Mouse (Mus musculus) hindbrain, embryonic 10.5 days (tissue): Measurements from ENCODE around the gene Phlda2. TPM values are rescaled to one million over a fixed set of nuclear protein-coding genes. Genes with fewer than 3 reads are reported as not detected.
A peak's percentile ranks its signal among the peaks of the same experiment; 100 is the strongest.

Source experiments
- DNase-seq: peaks from one replicate; pipeline ENCODE4 v3.0.0-alpha.2; 2017; ENCODE audit warnings: low spot score
- H3K27ac ChIP-seq: fragments of 300-500 bp; sonication (generic); 2 replicates; pipeline ENCODE4 v1.5.1; 2016; ENCODE audit warnings: mild to moderate bottlenecking, moderate library complexity
- H3K27me3 ChIP-seq: fragments of 300-500 bp; sonication (generic); 2 replicates; pipeline ENCODE4 v1.6.1; 2016; ENCODE audit warnings: mild to moderate bottlenecking; ENCODE audit not compliant: poor library complexity, insufficient read depth, severe bottlenecking
- H3K36me3 ChIP-seq: fragments of 300-500 bp; sonication (generic); 2 replicates; pipeline ENCODE4 v1.6.1; 2016; ENCODE audit warnings: mild to moderate bottlenecking, moderate library complexity
- H3K4me1 ChIP-seq: fragments of 300-500 bp; sonication (generic); replicated peaks from 2 replicates; pipeline ENCODE4 v1.6.1; 2016; ENCODE audit warnings: mild to moderate bottlenecking
- H3K4me3 ChIP-seq: fragments of 300-500 bp; sonication (generic); 2 replicates; pipeline ENCODE4 v1.5.1; 2016; ENCODE audit warnings: mild to moderate bottlenecking, moderate library complexity
- H3K9me3 ChIP-seq: fragments of 300-500 bp; sonication (generic); 2 replicates; pipeline ENCODE4 v1.6.1; 2016; ENCODE audit warnings: mild to moderate bottlenecking, moderate library complexity
- WGBS: fragments of 180-500 bp; shearing (Covaris S2); methylation state at CpG from one replicate; pipeline ENCODE4 v1.1.7; 2016; 5-methylcytosine and 5-hydroxymethylcytosine counted together
- polyA plus RNA-seq: library from polyadenylated mRNA; unstranded; fragments of >200 nt; fragmentation: Nextera tagmentation; extraction: Ambion mirVana; gene quantifications from 2 replicates; pipeline ENCODE4 v1.2.1, GENCODE M21; 2016

Phlda2 gene
- polyA plus RNA-seq, 1 experiment from 2014 or later, result 0.92 TPM

DNA sequence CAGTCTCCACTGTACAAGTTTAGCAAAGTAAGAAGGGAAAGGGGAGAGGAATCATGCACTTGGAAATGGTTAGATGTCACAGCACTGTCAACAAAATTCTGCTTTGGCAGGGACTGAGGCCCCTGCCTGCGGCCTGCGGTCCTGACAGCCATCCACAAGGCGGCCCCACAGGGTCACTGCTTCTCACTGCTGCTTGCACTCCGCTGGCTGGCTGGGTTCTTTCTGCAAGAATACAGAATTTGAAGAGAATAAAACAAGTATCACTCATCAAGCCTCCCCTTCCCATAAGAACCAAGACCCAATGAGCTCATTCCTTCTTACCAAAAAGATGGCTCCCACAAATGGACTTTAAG, 11.4 kb upstream of the Phlda2 start:
- DNase-seq, result no peak
- Histone ChIP-seq H3K9me3 (no peaks in the 10 kb centered on the region), H3K27me3 (no peaks in the 10 kb centered on the region), H3K4me1 (no peaks in the 10 kb centered on the region), H3K4me3 (no peak overlapping the region), H3K36me3 (peaks cover 81% of the 10 kb centered on the region), H3K27ac (no peak overlapping the region)
- 96% methylated on average over 4 of the region's 4 CpGs for WGBS

DNA sequence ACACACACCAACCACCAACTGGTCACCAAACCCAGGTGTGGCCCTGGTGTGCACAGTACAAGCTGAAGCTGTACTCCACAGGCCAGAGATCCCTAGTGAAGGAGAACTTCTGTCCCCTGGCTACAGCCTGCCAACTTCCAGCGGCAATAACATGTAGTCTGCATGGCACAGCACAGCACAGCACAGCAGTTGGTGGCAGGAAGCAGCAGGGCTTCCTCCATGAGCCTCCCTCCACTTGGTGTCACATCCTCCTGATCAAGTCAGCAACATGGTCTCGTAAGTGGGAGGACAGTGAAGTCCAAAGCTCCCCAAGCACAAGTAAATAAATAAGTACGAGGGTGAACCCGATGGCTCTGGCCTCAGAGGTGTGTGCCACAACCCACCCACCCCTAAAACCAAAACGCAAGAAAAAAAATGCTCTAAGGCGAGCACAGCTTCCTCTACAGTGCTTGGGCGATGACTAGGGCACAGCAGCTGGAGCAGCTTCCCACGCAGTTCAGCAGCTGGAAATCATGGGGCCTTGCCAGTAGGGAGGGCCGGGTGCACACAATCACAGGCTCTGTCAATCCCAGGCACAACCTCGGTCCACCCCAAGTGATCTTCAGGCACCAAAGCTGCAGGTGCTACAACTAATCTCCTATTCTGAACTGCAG, 10.9 kb upstream of the Phlda2 start:
- Histone ChIP-seq H3K27me3 (no peaks in the 10 kb centered on the region), H3K27ac (no peak overlapping the region), H3K9me3 (no peaks in the 10 kb centered on the region), H3K4me3 (no peak overlapping the region), H3K4me1 (no peaks in the 10 kb centered on the region), H3K36me3 (peaks cover 76% of the 10 kb centered on the region)
- 91% methylated on average over 10 of the region's 10 CpGs for WGBS
- no peak for DNase-seq

DNA sequence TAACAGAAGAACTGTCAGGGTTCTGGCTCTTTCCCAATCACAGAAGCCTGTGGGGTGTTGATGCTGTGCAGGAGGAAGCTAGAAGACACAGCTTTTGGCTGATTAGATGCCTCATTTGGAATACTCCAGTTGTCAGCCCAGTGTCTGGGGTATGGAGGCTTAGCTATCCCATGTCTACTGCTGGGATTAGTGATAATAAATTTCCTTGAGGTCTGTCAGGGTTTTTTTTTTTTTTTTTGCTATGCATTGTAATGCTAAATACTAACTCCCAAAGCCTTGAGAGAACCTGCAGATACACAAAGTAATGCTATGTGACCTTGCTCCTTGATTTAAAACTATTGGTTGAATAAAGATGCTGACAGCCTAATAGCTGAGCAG, 8.4 kb upstream of the Phlda2 start:
- Histone ChIP-seq H3K4me3 (no peak overlapping the region), H3K4me1 (no peaks in the 10 kb centered on the region), H3K27me3 (no peaks in the 10 kb centered on the region), H3K36me3 (peaks cover 51% of the 10 kb centered on the region), H3K9me3 (no peaks in the 10 kb centered on the region), H3K27ac (no peak overlapping the region)
- DNase-seq, result no peak

DNA sequence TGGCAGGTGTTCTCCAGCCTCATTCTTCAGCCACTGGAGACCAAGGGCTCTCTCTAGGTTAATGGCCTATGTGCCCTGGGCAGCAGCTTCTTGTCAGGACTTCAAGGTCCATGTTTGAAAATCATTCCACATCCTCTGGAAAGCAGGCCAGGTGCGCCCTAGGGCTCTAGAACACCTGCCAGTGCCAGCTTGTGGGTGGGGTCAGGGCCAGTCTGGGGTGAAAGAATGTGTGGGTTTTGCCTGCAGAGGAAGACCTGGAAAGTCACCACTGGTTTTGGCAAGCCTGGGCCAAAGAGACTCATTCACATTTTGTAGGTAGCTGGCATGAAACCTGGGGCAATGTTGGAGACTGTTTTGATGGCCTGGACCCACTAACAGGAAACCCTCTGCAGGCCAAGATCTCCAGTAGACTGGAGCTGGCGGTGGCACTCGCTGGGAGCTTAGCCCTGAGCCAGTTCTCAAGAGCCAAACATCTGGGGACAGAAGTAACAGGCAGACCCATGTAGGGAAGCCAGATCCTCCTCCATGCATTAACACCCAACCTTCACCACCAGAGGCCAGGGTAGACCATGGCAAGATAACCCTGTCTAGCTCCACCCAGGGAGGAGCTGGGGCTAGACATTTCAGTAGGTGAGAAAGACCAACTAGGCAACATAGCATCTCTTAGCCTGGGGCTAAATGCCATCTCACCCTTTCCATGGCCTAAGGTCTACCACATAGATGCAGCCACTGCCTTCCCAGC, 7.8 kb upstream of the Phlda2 start:
- no peak for DNase-seq
- Histone ChIP-seq H3K4me1 (no peaks in the 10 kb centered on the region), H3K36me3 (peaks cover 45% of the 10 kb centered on the region), H3K9me3 (no peaks in the 10 kb centered on the region), H3K4me3 (no peak overlapping the region), H3K27ac (no peak overlapping the region), H3K27me3 (0 out of 2 replicates have a peak, but pooled peaks cover 2% of the 10 kb centered on the region)
- WGBS, result 90% methylated on average over 3 of the region's 3 CpGs

GRCm38 (mm10) chr7:143509566-143509965, 6.6 kb upstream of the Phlda2 start:
- no peaks in the 10 kb centered on the region for H3K4me1 ChIP-seq
- H3K36me3 ChIP-seq, result peaks cover 33% of the 10 kb centered on the region
- 74% methylated on average over 1 of the region's 1 CpGs for WGBS
- H3K27ac ChIP-seq, result no peak overlapping the region
- no peaks in the 10 kb centered on the region for H3K9me3 ChIP-seq
- no peak overlapping the region for H3K4me3 ChIP-seq
- H3K27me3 ChIP-seq, result peaks cover 10% of the 10 kb centered on the region
- no peak for DNase-seq

DNA sequence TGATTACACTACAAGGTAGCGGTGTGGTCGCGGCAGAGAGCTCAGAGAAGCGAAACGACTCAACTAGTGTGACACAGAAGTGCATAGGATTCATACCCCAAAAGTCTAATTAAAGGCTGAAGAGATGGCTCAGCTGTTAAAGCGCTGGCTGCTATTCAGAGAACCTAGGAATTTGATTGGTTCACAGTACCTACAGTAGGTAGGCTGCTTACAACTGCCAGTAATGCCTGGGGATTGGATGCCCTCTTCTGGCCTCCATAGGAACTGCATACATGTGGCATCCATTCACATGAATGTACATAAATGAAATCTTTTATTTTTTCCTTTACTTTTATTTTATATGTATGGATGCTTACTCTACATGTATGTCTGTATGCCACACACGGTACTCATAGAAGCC, 3.7 kb upstream of the Phlda2 start:
- no peaks in the 10 kb centered on the region for H3K9me3 ChIP-seq
- no peak overlapping the region for H3K4me3 ChIP-seq
- peaks cover 13% of the 10 kb centered on the region for H3K4me1 ChIP-seq
- 0 out of 2 replicates have a peak, but pooled peaks cover 5% of the 10 kb centered on the region for H3K36me3 ChIP-seq
- WGBS, result 31% methylated on average over 7 of the region's 7 CpGs
- DNase-seq, result peak; percentile 60
- no peak overlapping the region for H3K27ac ChIP-seq
- peaks cover 39% of the 10 kb centered on the region for H3K27me3 ChIP-seq

- no peak for DNase-seq
- Histone ChIP-seq H3K36me3 (0 out of 2 replicates have a peak, but pooled peaks cover 5% of the 10 kb centered on the region), H3K4me1 (peaks cover 16% of the 10 kb centered on the region), H3K4me3 (no peak overlapping the region), H3K27ac (no peak overlapping the region), H3K27me3 (peaks cover 43% of the 10 kb centered on the region), H3K9me3 (no peaks in the 10 kb centered on the region)
- WGBS, result 69% methylated on average over 7 of the region's 7 CpGs
Observed at GRCm38 (mm10) chr7:143506271-143506670, 3.3 kb upstream of the Phlda2 start.

DNA sequence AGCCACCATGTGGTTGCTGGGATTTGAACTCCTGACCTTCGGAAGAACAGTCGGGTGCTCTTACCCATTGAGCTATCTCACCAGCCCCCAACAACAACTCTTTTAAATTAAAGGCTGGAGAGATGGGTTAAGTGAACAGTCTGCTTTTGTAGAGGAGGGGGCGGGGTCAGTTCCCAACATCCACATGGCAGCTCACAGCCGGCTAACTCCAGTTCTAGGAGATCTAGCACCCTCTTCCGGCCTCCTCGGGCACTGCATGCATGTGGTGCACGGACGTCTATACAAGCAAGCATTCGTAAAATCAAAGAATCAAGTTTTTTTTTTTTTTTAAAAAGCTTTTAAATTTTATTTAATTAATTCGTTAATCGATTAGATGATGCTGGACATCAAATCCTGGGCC, 2.9 kb upstream of the Phlda2 start:
- Histone ChIP-seq H3K9me3 (no peaks in the 10 kb centered on the region), H3K36me3 (0 out of 2 replicates have a peak, but pooled peaks cover 5% of the 10 kb centered on the region), H3K4me3 (no peak overlapping the region), H3K27ac (no peak overlapping the region), H3K4me1 (peaks cover 18% of the 10 kb centered on the region), H3K27me3 (peaks cover 47% of the 10 kb centered on the region)
- peak; percentile 71 for DNase-seq
- 25% methylated on average over 11 of the region's 11 CpGs for WGBS

- Histone ChIP-seq H3K27me3 (peaks cover 51% of the 10 kb centered on the region), H3K9me3 (no peaks in the 10 kb centered on the region), H3K36me3 (0 out of 2 replicates have a peak, but pooled peaks cover 5% of the 10 kb centered on the region), H3K4me3 (no peak overlapping the region), H3K4me1 (peaks cover 19% of the 10 kb centered on the region), H3K27ac (no peak overlapping the region)
- no peak for DNase-seq
- WGBS, result 91% methylated on average over 2 of the region's 2 CpGs
Observed at GRCm38 (mm10) chr7:143505411-143505810, 2.5 kb upstream of the Phlda2 start.

GRCm38 (mm10) chr7:143503926-143504325, 976 bp upstream of the Phlda2 start:
- 89% methylated on average over 6 of the region's 6 CpGs for WGBS
- DNase-seq, result no peak
- H3K9me3 ChIP-seq, result no peaks in the 10 kb centered on the region
- H3K27ac ChIP-seq, result no peak overlapping the region
- peaks cover 19% of the 10 kb centered on the region for H3K4me1 ChIP-seq
- H3K4me3 ChIP-seq, result no peak overlapping the region
- peaks cover 66% of the 10 kb centered on the region for H3K27me3 ChIP-seq
- no peaks in the 10 kb centered on the region for H3K36me3 ChIP-seq

DNA sequence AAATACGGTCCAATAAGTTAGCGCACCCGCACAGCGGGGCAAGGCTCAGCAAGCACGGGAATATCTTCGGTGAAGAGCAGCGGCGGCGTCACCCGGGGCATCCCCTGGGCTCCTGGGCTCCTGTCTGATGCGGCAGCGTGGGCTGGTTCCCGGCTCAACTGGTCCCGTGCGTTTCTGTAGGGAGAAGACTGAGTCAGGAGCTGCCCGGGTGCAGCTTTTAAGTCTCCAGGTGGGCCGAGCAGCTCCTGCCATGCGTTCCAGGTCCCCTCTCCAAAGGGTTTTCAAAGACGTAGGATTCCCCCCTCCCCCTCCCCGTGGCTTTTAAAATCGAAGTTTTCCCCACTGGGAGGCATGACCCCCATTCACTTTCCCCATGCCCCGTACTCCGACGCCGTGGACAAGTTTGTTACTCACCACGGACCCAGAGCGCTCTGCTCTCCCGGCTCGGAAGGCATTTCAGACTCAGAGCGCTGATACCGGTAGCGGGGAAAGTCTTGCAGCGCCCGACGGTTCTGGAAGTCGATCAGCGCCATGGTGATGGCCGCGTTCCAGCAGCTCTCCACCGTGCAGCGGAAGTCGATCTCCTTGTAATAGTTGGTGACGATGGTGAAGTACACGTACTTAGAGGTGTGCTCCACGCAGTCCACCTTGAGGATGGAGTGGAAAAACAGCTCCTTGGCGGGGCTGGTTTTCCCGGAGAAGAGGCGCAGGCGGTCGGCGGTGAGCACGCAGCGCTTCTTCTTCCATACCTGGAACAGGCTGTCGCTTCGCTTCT, 1.1 kb downstream of the Phlda2 start:
- peaks cover 19% of the 10 kb centered on the region for H3K4me1 ChIP-seq
- H3K27me3 ChIP-seq, result peaks cover 75% of the 10 kb centered on the region
- H3K27ac ChIP-seq, result no peak overlapping the region
- WGBS, result 5% methylated on average over 55 of the region's 55 CpGs
- H3K9me3 ChIP-seq, result no peaks in the 10 kb centered on the region
- no peaks in the 10 kb centered on the region for H3K36me3 ChIP-seq
- H3K4me3 ChIP-seq, result peak overlapping the region; percentile 51
- peak; percentile 47 for DNase-seq

DNA sequence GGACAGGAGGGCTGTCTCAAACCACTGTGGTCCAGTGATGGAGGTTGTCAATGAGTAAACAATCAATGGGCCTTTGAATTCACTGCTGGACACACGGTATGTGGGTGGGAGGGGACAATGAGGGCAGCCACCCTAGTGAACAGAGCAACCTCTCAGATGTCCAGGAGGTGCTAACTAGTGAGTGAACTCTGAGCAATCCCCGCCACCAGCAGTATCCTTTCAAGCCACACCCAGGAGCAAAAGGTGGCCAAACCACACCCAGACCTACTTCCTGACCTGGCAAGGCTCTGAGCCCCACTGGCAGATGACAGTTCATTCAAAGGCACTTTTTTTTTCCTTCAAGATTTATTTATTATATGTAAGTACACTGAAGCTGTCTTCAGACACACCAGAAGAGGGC, 2.0 kb downstream of the Phlda2 start:
- H3K27ac ChIP-seq, result no peak overlapping the region
- H3K4me3 ChIP-seq, result no peak overlapping the region
- DNase-seq, result no peak
- no peaks in the 10 kb centered on the region for H3K36me3 ChIP-seq
- WGBS, result 34% methylated on average over 2 of the region's 2 CpGs
- peaks cover 72% of the 10 kb centered on the region for H3K27me3 ChIP-seq
- H3K9me3 ChIP-seq, result no peaks in the 10 kb centered on the region
- peaks cover 19% of the 10 kb centered on the region for H3K4me1 ChIP-seq

DNA sequence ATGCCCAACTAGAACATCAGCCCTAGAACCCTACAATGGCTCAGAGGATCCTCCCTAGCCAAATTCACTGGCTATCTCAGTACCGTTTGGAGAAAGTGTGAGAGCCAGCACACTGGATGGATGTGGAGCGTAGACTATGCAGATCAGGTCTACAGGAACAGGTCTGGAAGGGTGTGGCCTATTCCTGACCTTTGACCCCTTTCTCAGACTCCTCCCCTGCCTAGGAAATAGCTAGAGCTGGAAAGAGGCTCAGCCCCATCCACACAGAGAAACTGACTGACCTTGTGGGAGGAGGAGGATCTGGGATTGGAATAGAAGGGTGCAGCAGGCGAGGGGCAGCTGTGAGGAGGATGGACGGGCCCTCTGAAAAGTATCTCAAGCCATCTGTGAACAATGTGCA, 4.4 kb downstream of the Phlda2 start:
- Histone ChIP-seq H3K4me1 (peaks cover 19% of the 10 kb centered on the region), H3K9me3 (no peaks in the 10 kb centered on the region), H3K4me3 (no peak overlapping the region), H3K36me3 (no peaks in the 10 kb centered on the region), H3K27ac (no peak overlapping the region), H3K27me3 (peaks cover 55% of the 10 kb centered on the region)
- DNase-seq, result no peak
- 88% methylated on average over 4 of the region's 4 CpGs for WGBS
